ENCODE assay signal across 10 mouse cellular contexts in the genomic region with DNA sequence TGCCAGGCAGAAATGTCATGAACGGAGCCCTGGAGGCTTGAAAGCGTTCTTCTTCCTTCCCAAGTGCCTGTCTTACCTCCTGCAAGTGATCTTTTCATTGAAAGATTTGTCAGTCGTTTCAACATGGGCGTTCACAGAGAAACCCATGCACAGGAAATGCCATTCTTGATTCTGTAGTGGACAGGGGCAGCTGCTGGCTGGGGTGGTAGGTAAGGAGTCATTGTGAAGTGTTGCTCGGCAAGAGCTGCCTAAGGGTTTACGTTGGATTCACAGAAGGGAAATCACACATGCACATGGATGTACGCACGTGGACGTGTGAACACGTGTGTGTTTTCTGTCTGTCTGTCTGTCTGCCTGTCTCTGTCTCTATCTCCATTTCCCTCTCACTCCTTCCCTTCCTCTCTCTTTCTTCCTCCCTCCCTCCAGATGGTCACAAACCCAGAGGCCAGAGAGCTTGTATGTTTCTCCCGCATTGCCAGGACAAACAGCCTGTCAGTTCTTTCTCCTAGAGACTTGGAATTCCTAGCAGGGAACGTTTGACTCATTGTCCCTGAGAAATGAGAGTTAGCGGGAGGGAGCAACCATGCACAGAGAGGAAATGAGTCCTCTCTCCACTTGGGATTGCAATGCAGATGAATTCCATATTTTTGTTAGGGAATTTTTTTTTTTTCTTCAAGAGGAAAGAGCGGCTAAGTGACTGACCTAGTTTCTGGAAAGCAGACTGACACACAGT.
DNase-seq lines count a peak whose midpoint lies in the region; ATAC-seq lines count a peak whose summit lies in the region.
"Had no signal": no experiment of that assay in that cellular context is flagged by ENCODE, and none has a peak within 500 bp of the region (broad histone marks: within the 10 kb centered on the region; RNA-seq: fewer than 3 reads in every experiment).

No protein-coding gene starts in this region.

- H3K27me3 ChIP-seq in embryonic facial prominence, embryonic 12.5 days = no peaks in the 10 kb centered on the region

- H3K4me3 ChIP-seq in embryonic facial prominence, embryonic 12.5 days = no peak overlapping the region

- 36% methylated on average over 14 of the region's 14 CpGs for WGBS in embryonic facial prominence, embryonic 12.5 days

- DNase-seq in heart, adult 11 months = peak; percentile 94
- no peak for DNase-seq in heart, postnatal 25 days (ENCODE audit: low spot score)
- DNase-seq in 3134 (ENCODE audit: extremely low read depth, insufficient read length, low spot score) = peak; percentile 47
- peak; percentile 67 for DNase-seq in heart, postnatal 10 days
- no peak for DNase-seq in thymus, adult 18-20 months
- no peak for DNase-seq in layer of hippocampus, postnatal 36 days
- DNase-seq: adrenal gland, adult 8-10 months had no signal

- H3K4me2 ChIP-seq in embryonic facial prominence, embryonic 12.5 days (replicated peaks) = no peak overlapping the region
- H3K4me2 ChIP-seq: midbrain, embryonic 11.5 days had no signal

- ATAC-seq in embryonic facial prominence, embryonic 12.5 days (ENCODE audit: insufficient number of reproducible peaks, insufficient read depth, low FRiP score, low TSS enrichment) = no peak
- ATAC-seq in erythroblast, adult 5-6 weeks (replicated peaks; ENCODE audit: low FRiP score, poor library complexity, severe bottlenecking) = no peak

- H3K4me1 ChIP-seq in embryonic facial prominence, embryonic 12.5 days = peaks cover 82% of the 10 kb centered on the region

- no peaks in the 10 kb centered on the region for H3K9me3 ChIP-seq in embryonic facial prominence, embryonic 12.5 days

- intact Hi-C loops in heart, postnatal 25 days (cut with DNase I) = loop anchor here (5.0 to 10.0 kb wide), 3 partner anchors 67 to 315 kb away; no protein-coding TSS in a partner anchor
- intact Hi-C loops in heart, postnatal 10 days (cut with DNase I) = loop anchor here (5.0 kb wide), 2 partner anchors 78 to 288 kb away; no protein-coding TSS in a partner anchor

- H3K27ac ChIP-seq in embryonic facial prominence, embryonic 12.5 days = peak overlapping the region; percentile 80

- no peak overlapping the region for H3K9ac ChIP-seq in embryonic facial prominence, embryonic 12.5 days

- H3K36me3 ChIP-seq in embryonic facial prominence, embryonic 12.5 days = no peaks in the 10 kb centered on the region

Comparison
In these comparisons a context has a peak if more than half of its experiments do, and no peak if none do; other contexts are left out.
1. DNase-seq: peak in heart, adult 11 months (single experiment), 3134 (single experiment) and heart, postnatal 10 days (2 of 2); none in heart, postnatal 25 days (single experiment), thymus, adult 18-20 months (0 of 2) and layer of hippocampus, postnatal 36 days (0 of 2).